Mouse (Mus musculus) forebrain, embryonic 13.5 days (tissue): ENCODE measurements at regions not wholly inside any gene's neighbourhood (a gene's known extent, or its start where the extent isn't known, plus 50 kb on each side); places are given as distances from the start of the nearest gene placed in this dataset.

ENCODE experiments used
- ATAC-seq: fragments of 200-750 bp; cut with Nextera tagmentation; 2 replicates; pipeline ENCODE4 v1.8.0; 2017
- H3K27ac ChIP-seq: fragments of 300-500 bp; sonication (generic); 2 replicates; pipeline ENCODE4 v1.5.1; 2015; ENCODE audit warnings: inconsistent platforms, mild to moderate bottlenecking, moderate library complexity
- H3K27me3 ChIP-seq: fragments of 300-500 bp; sonication (generic); 2 replicates; pipeline ENCODE4 v1.6.1; 2015; ENCODE audit warnings: mild to moderate bottlenecking, inconsistent platforms
- H3K36me3 ChIP-seq: fragments of 300-500 bp; sonication (generic); 2 replicates; pipeline ENCODE4 v1.6.1; 2015; ENCODE audit warnings: mild to moderate bottlenecking, inconsistent platforms; ENCODE audit not compliant: poor library complexity, severe bottlenecking
- H3K4me1 ChIP-seq: fragments of 300-500 bp; sonication (generic); 2 replicates; pipeline ENCODE4 v1.6.1; 2015; ENCODE audit warnings: inconsistent platforms
- H3K4me2 ChIP-seq: fragments of 300-500 bp; sonication (generic); 2 replicates; pipeline ENCODE4 v1.6.1; 2015; ENCODE audit warnings: inconsistent platforms, mild to moderate bottlenecking, moderate library complexity
- H3K4me3 ChIP-seq: fragments of 300-500 bp; sonication (generic); 2 replicates; pipeline ENCODE4 v1.5.1; 2015; ENCODE audit warnings: mild to moderate bottlenecking, inconsistent platforms
- H3K9ac ChIP-seq: fragments of 300-500 bp; sonication (generic); 2 replicates; pipeline ENCODE4 v1.6.1; 2015; ENCODE audit warnings: mild to moderate bottlenecking, inconsistent platforms
- H3K9me3 ChIP-seq: fragments of 300-500 bp; sonication (generic); replicated peaks from 2 replicates; pipeline ENCODE4 v1.6.1; 2016; ENCODE audit warnings: inconsistent platforms
- WGBS: fragments of 180-500 bp; shearing (Covaris S2); methylation state at CpG from one replicate; pipeline ENCODE4 v1.1.7; 2015; 5-methylcytosine and 5-hydroxymethylcytosine counted together

DNA sequence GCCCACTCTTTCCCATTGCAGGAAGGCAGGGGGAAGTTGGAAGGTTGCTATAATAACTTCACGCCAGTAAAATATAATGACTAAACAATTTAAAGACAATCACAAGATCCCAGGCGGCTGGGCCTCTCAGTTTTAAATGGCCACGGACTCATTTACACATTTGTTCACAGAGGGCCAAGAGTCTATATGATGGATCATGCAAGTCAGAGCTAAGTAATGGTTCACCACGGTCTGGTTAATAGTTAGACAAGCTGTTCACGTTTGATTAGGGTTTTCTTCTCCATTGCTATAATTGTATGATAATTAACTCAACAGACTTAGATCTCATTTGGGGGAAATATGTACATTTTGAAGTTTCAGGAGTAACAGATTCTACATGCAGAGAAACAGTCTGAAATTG is 170.0 kb downstream of the Ppargc1a start:
- no peak for ATAC-seq
- H3K27me3 ChIP-seq = no peaks in the 10 kb centered on the region
- WGBS = 88% methylated on average over 5 of the region's 5 CpGs

DNA sequence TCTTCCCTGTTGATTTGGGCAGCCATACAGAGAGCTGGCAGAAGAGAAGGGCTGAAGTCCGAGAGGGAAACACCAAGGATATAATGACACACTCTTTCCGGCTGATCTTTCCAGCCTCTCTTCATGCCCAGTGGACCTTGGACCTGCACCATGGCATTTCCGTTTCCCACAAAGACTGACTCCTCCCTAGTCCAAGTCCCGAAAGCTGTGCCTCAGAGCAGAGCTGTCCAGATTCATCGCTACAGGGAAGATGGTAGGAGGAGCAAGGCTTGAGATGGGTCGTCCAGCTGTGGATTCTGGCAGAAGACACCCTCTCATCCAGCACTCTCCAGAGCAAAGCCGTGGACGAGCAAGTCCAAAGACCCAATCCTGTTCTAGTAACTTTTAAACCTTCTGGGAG is 176.2 kb downstream of the Ppargc1a start:
- Histone ChIP-seq H3K9me3 (no peaks in the 10 kb centered on the region), H3K27ac (no peak overlapping the region), H3K4me2 (no peak overlapping the region), H3K4me3 (no peak overlapping the region), H3K4me1 (no peaks in the 10 kb centered on the region), H3K9ac (no peak overlapping the region), H3K36me3 (no peaks in the 10 kb centered on the region), H3K27me3 (no peaks in the 10 kb centered on the region)
- no peak for ATAC-seq
- WGBS = 85% methylated on average over 8 of the region's 8 CpGs

More for the DNA sequence above, 170.0 kb downstream of the Ppargc1a start:
- Histone ChIP-seq H3K4me2 (no peak overlapping the region), H3K9ac (no peak overlapping the region), H3K36me3 (no peaks in the 10 kb centered on the region), H3K27ac (no peak overlapping the region), H3K4me1 (no peaks in the 10 kb centered on the region), H3K4me3 (no peak overlapping the region), H3K9me3 (no peaks in the 10 kb centered on the region)

DNA sequence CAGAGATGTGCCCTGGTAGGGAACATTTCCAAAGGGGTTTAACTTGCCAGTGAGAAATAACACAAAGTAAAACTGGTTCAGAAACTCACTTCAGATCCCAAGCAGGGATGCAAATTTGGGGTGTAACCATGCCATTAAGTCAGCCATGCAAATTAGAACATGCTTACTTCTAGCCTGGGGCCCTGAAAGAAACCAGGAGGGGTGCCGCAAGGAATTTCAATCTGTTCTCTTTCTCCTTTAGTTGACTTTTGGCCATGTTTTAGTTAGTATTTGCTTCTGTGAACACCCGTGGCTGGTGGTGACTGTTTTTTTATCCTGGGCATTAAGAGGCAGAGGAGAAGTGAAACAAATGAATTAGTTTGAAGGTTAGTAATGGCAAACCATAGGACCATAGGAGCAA is 179.8 kb downstream of the Ppargc1a start:
- Histone ChIP-seq H3K9ac (no peak overlapping the region), H3K4me2 (no peak overlapping the region), H3K9me3 (no peaks in the 10 kb centered on the region), H3K4me1 (no peaks in the 10 kb centered on the region), H3K36me3 (no peaks in the 10 kb centered on the region), H3K27me3 (no peaks in the 10 kb centered on the region), H3K27ac (no peak overlapping the region), H3K4me3 (no peak overlapping the region)
- WGBS = 62% methylated on average over 2 of the region's 2 CpGs
- no peak for ATAC-seq

DNA sequence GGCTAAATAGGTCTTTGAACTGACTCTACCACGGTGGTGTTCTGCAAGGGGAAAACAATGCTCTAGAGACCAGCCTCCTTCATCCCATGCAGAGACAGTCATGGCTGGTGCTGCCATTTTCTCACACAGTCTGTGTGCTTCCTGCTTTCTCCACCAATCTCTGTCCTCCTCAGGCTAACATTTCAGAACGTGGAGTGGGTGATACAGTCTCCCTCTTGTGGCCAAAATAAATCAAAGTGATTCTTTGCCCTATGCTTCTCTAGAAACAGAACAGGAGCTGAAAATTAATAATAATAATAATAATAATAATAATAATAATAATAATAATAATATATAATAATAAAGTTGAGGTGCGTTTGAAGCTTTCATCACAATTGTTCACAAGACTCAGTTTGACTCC is 181.1 kb downstream of the Ppargc1a start:
- H3K4me2 ChIP-seq = no peak overlapping the region
- H3K27ac ChIP-seq = no peak overlapping the region
- no peaks in the 10 kb centered on the region for H3K9me3 ChIP-seq
- no peaks in the 10 kb centered on the region for H3K27me3 ChIP-seq
- peak; percentile 50; the same call in 1 of the 2 replicates for ATAC-seq
- H3K4me3 ChIP-seq = no peak overlapping the region
- no peak overlapping the region for H3K9ac ChIP-seq
- H3K4me1 ChIP-seq = no peaks in the 10 kb centered on the region
- no peaks in the 10 kb centered on the region for H3K36me3 ChIP-seq
- 80% methylated on average over 3 of the region's 3 CpGs for WGBS

DNA sequence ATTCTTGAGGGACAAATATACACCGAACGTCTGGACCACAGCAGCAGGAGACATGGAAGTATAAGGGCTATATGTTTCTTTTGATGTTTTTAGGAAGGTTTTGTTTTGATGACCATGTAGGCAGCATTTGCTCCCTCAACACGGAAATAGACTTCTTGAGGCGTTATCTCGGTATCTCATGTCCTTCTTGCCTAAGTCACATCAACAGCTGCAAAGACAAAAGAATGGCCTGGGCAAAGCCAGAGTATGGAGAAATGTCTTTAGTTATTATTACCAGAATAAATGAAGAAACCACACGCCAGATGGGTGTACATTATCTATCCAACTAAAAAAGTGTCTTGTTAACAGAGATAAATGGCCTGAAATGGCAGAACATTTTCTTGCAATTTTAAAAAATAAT is 183.2 kb downstream of the Ppargc1a start:
- no peaks in the 10 kb centered on the region for H3K36me3 ChIP-seq
- no peak overlapping the region for H3K4me2 ChIP-seq
- WGBS = 94% methylated on average over 6 of the region's 6 CpGs
- no peak overlapping the region for H3K9ac ChIP-seq
- H3K9me3 ChIP-seq = no peaks in the 10 kb centered on the region
- H3K4me1 ChIP-seq = no peaks in the 10 kb centered on the region
- no peak for ATAC-seq
- no peak overlapping the region for H3K4me3 ChIP-seq
- H3K27me3 ChIP-seq = no peaks in the 10 kb centered on the region
- H3K27ac ChIP-seq = no peak overlapping the region

DNA sequence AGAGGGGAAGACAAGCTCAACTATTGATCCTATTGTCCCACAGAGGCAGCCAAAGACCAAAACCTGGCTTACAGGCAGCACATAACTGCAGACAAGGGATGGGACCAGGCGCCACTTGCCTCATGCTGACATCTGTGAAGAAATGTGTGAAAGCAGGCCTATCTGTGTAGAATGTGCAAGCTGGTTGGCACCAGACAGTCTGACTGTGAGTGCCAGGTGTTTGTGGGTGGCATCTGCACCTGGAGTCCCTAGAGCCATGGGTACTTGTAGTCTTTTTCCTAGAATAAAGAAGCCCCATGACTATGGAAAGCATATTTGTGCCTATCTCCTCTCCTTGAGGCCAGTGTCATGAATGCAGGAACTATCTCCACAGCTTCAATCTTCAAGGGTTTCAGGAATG is 208.4 kb downstream of the Ppargc1a start:
- Histone ChIP-seq H3K4me3 (no peak overlapping the region), H3K4me1 (no peaks in the 10 kb centered on the region), H3K27ac (no peak overlapping the region), H3K9ac (no peak overlapping the region), H3K36me3 (no peaks in the 10 kb centered on the region), H3K27me3 (no peaks in the 10 kb centered on the region), H3K4me2 (no peak overlapping the region), H3K9me3 (no peaks in the 10 kb centered on the region)
- WGBS = 93% methylated on average over 1 of the region's 1 CpGs
- ATAC-seq = no peak

DNA sequence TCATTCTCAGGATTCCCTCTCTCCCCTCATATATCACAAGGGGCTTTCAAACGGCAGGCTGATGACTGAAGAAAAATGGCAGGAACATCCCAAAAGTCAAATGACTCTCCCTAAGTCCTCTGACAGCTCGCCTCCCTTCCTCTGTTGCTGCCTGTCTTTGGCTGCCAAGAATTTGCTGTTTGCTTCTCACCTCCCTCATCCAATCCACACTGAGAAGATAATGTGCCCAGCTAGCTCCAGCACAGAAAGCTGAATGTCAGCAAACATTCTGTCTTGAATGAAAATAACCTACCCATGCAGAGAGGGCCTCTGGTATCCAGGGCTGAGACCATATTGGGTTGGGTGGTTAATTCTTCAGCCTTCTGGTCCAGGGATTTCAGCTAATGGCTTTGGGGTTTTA is 219.3 kb downstream of the Ppargc1a start:
- 85% methylated on average over 2 of the region's 2 CpGs for WGBS
- Histone ChIP-seq H3K4me1 (no peaks in the 10 kb centered on the region), H3K27me3 (no peaks in the 10 kb centered on the region), H3K9me3 (no peaks in the 10 kb centered on the region), H3K4me2 (no peak overlapping the region), H3K36me3 (no peaks in the 10 kb centered on the region), H3K27ac (no peak overlapping the region), H3K9ac (no peak overlapping the region), H3K4me3 (no peak overlapping the region)
- ATAC-seq = peak; percentile 38; the same call in 1 of the 2 replicates

DNA sequence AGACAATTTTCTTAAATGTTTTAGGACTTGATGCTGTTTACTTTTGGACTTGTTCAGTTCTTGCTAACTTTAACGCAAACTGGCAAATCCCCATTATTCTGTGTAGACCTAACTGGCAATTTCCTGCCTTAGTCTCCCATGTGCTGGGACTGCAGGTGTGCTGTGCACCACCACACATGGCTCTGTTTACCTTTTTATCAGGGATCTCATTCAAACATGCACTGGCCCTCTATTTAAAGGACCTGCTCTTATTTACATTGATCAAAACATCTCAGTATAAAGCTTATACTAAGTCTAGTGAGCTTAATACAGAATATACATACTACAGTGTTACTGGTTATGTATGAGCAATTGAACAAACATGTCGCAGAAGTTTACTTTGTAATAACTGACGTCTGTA is 238.4 kb downstream of the Ppargc1a start:
- no peaks in the 10 kb centered on the region for H3K36me3 ChIP-seq
- no peak for ATAC-seq
- no peak overlapping the region for H3K27ac ChIP-seq
- H3K4me1 ChIP-seq = no peaks in the 10 kb centered on the region
- H3K4me2 ChIP-seq = no peak overlapping the region
- H3K4me3 ChIP-seq = no peak overlapping the region
- H3K27me3 ChIP-seq = no peaks in the 10 kb centered on the region
- WGBS = 93% methylated on average over 3 of the region's 3 CpGs
- H3K9me3 ChIP-seq = no peaks in the 10 kb centered on the region
- H3K9ac ChIP-seq = no peak overlapping the region

DNA sequence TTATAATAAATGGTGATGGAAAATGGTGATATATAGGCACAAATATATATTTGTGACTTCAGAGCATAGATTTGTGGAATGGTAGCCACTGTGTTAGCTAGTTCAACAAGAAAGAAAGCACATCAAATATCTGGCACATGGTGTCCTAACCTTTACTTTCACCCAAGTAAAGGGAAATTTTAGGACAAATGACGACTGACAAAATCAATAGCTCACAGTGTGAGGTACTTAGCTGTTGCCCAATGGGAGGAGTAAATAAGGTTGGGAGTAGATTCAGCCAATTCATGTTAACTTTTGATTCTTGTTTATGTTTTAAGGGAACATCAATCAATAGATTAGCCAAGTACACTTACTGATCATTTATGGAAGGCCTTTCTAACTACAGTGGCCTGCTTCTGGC is 278.3 kb downstream of the Ppargc1a start:
- H3K27me3 ChIP-seq = no peaks in the 10 kb centered on the region
- H3K9me3 ChIP-seq = no peaks in the 10 kb centered on the region
- H3K36me3 ChIP-seq = no peaks in the 10 kb centered on the region
- no peaks in the 10 kb centered on the region for H3K4me1 ChIP-seq
- no peak overlapping the region for H3K27ac ChIP-seq
- no peak overlapping the region for H3K4me3 ChIP-seq
- no peak overlapping the region for H3K4me2 ChIP-seq
- H3K9ac ChIP-seq = no peak overlapping the region
- WGBS = 76% methylated on average over 1 of the region's 1 CpGs
- ATAC-seq = no peak

DNA sequence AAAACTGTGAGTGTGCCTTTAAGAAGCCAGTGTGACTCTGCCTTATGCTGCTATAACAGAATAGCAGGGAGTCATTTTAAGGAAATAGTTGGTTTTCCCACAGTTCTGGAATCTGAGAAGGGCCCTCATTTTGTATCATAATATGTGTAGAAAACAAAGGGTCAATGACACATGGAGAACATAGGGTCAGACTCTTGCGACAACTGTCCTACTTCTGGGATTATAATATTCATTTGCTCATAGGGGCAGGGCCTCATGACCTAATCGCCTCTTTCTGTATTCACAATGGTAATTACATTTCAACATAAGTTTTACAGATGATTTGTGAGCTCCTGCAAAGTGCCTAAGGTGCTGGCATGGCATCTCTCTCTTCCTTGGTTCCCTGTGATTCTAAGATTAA is 279.3 kb downstream of the Ppargc1a start:
- H3K4me3 ChIP-seq = no peak overlapping the region
- H3K4me2 ChIP-seq = no peak overlapping the region
- H3K9ac ChIP-seq = no peak overlapping the region
- no peaks in the 10 kb centered on the region for H3K36me3 ChIP-seq
- no peak overlapping the region for H3K27ac ChIP-seq
- ATAC-seq = no peak
- no peaks in the 10 kb centered on the region for H3K9me3 ChIP-seq
- no peaks in the 10 kb centered on the region for H3K4me1 ChIP-seq
- H3K27me3 ChIP-seq = no peaks in the 10 kb centered on the region
- WGBS = 84% methylated on average over 2 of the region's 2 CpGs

DNA sequence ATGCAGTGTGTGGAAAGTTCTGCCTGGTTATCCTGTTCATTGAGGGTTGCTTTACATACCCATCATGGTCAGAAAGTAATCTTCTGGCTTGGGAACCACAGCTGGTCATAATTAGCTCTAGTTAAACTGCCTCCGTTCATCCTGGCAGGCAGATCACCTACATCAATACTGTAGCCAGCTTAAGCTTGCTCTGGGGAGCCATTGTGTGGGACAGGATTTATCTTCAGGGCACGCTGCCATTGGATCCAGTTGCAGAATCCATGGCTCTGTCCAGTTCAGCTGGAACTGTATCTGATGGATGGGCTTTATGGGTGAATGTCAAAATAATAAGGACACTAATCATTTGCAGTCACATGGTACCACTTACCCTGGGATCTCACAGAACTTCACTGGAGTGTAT is 326.4 kb downstream of the Ppargc1a start:
- no peak for ATAC-seq
- Histone ChIP-seq H3K4me2 (no peak overlapping the region), H3K4me1 (no peaks in the 10 kb centered on the region), H3K27me3 (no peaks in the 10 kb centered on the region), H3K9me3 (no peaks in the 10 kb centered on the region), H3K4me3 (no peak overlapping the region), H3K9ac (no peak overlapping the region), H3K36me3 (no peaks in the 10 kb centered on the region), H3K27ac (no peak overlapping the region)
- 73% methylated on average over 2 of the region's 2 CpGs for WGBS

DNA sequence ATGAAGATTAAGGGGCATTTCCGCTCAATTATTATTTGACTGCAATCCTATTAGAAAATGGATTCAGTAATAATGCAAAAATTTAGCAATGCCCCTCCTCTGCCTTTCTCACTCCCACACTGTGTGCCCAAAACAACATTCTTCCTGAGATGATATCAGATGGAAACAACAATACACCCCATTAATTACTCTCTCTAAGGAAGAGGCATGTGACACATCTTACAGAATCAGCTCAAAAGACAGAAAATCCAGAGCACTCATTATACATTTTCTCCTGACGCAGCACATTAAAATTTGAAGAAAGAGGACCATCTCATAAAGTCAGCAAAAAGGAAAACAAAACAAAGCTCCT is 333.5 kb downstream of the Ppargc1a start:
- H3K36me3 ChIP-seq = no peaks in the 10 kb centered on the region
- H3K9ac ChIP-seq = no peak overlapping the region
- H3K4me1 ChIP-seq = no peaks in the 10 kb centered on the region
- 57% methylated on average over 2 of the region's 2 CpGs for WGBS
- H3K27me3 ChIP-seq = no peaks in the 10 kb centered on the region
- H3K4me2 ChIP-seq = no peak overlapping the region
- no peaks in the 10 kb centered on the region for H3K9me3 ChIP-seq
- no peak overlapping the region for H3K4me3 ChIP-seq
- ATAC-seq = no peak
- H3K27ac ChIP-seq = no peak overlapping the region

DNA sequence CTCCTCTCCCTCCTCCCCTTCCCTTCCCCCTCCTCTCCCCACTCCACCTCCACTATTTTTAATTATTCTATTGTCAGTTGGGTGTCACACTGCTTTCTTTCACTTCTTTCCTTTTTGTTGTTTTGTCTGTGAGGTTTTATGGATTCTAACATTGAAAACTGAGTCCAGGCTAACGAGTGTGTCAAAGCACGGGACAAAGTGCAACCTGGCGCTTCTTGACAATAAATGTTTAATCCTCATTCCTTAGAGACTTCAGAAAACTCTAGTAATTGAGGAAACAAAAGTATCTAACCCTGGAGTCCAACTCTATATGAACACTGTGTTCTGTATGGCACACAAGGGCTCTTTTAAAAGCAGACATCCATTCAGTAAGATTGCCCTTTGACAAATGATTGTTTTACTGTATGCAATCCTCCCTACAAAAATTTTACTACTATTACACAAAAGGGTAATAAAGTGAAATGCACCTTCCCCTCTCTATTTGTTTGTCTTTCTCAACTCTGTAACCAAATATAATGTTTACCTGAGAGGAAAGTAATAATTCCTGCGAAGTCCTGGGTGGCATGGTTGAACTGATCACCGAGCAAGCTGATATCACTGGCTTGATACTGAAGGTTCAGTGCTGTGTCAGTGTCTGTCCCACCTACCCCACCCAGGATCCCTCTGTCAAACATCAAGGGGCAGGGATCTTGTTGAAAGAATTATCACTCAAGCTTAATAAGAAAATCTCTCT is 334.1 kb downstream of the Ppargc1a start:
- H3K9ac ChIP-seq = no peak overlapping the region
- no peaks in the 10 kb centered on the region for H3K27me3 ChIP-seq
- H3K9me3 ChIP-seq = no peaks in the 10 kb centered on the region
- 41% methylated on average over 5 of the region's 5 CpGs for WGBS
- no peak for ATAC-seq
- no peak overlapping the region for H3K4me2 ChIP-seq
- H3K4me3 ChIP-seq = no peak overlapping the region
- no peak overlapping the region for H3K27ac ChIP-seq
- H3K4me1 ChIP-seq = no peaks in the 10 kb centered on the region
- no peaks in the 10 kb centered on the region for H3K36me3 ChIP-seq
